Mouse (Mus musculus) left cerebral cortex, adult 2 months (tissue): ENCODE measurements around the gene Elmsan1. TPM values are rescaled to one million over a fixed set of nuclear protein-coding genes. Genes with fewer than 3 reads are reported as not detected.

Source experiments
- DNase-seq, 2 experiments: peaks; one replicate each; pipeline ENCODE4 v3.0.0; 2021 to 2022; ENCODE audit warnings: low spot score in 2 of 2, mixed read lengths in 1 of 2; ENCODE audit errors: extremely low spot score in 1 of 2
- H3K27ac ChIP-seq: fragments of 200-600 bp; 2 replicates; pipeline ENCODE4 v1.8.1; 2022
- H3K4me3 ChIP-seq: fragments of 200-600 bp; 2 replicates; pipeline ENCODE4 v1.8.1; 2022
- CTCF ChIP-seq: fragments of 200-600 bp; IDR thresholded peaks from 2 replicates; pipeline ENCODE4 v1.8.1; 2022; ENCODE audit warnings: antibody characterized with exemption, mild to moderate bottlenecking, moderate library complexity
- intact Hi-C: fragments of 180-260 bp; cut with DNase I; formaldehyde crosslinking; loops from one replicate; pipeline ENCODE4 v1.15.1; 2025
- total RNA-seq, 2 experiments: library from RNA; stranded (reverse); gene quantifications; 2 replicates each; pipeline ENCODE4 v1.2.3; 2021

Elmsan1 gene
- total RNA-seq, 2 experiments from 2014 or later: 16.6 to 22.8 TPM

- no peak overlapping the region for H3K4me3 ChIP-seq
- intact Hi-C loops: no loop called here
- TF ChIP-seq CTCF: no peak
- no peak for DNase-seq
- no peak overlapping the region for H3K27ac ChIP-seq
Observed at GRCm38 (mm10) chr12:84152352-84153190, 66.1 kb downstream of the Elmsan1 start.

GRCm38 (mm10) chr12:84151911-84152310 lies 66.8 kb downstream of the Elmsan1 start:
- intact Hi-C loops: no loop called here
- H3K4me3 ChIP-seq: no peak overlapping the region
- DNase-seq: no peak
- H3K27ac ChIP-seq: no peak overlapping the region
- no peak for TF ChIP-seq CTCF

DNA sequence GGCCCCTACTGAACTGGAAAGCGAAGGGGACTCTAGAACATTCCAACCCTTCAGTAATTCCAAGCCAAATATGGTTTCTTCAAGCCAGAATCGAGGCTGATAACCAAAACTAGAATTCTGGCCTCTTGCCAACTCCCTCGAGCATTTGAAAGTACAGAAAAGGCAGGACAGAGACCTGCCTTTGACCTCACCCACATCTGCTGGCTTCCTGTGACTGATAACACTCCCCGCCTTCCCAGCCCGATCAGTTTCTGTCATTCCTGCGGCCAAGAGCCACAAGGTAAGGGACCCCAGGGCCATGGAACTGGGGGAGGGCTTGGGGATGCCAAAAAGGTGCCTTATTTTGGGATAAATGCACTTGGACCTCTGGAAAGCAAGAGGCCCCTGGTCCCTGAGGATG lies 67.7 kb downstream of the Elmsan1 start:
- H3K4me3 ChIP-seq: no peak overlapping the region
- no peak overlapping the region for H3K27ac ChIP-seq
- no peak for DNase-seq
- intact Hi-C loops: no loop called here
- no peak for TF ChIP-seq CTCF

DNA sequence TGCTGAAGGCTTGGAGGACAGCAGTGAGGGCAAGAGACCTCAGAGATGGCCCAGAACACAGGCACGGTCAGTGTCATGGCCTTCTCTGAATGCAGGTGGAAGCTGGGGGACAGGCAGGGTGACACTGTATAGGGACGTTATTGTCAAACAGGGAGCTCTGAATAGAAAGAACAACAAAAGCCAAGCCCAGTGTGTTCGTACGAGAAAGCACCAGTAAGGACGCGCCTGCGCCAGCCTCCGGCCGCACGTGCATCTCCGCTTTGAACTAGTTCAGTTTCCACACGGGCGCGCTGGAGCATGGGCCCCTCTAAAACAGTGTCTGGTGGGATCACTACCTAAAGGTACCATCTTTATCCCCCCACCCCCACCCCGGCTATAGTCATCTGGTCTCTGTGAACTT lies 68.7 kb downstream of the Elmsan1 start:
- no peak for TF ChIP-seq CTCF
- H3K27ac ChIP-seq: peak overlapping the region; percentile 32; the same call in 1 of the 2 replicates
- intact Hi-C loops: no loop called here

DNA sequence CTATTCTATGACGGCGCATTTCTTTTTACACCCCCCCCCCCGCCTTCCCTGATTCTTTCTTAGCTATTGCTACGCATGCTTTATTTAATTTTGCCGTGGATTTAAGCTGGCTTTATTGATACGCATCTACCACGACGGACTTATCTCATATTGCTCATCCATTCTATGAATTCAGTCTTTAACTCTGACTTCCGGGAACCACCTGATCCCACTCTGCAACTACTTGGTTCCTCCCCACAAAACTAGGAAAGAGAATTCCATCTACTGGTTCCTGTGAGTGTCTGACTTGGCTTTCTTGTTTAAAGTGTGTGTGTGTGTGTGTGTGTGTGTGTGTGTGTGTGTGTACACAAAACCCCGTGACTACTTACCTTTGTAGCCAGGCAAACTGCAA lies 70.1 kb downstream of the Elmsan1 start:
- DNase-seq: no peak
- Histone ChIP-seq H3K27ac (peak overlapping the region; percentile 63), H3K4me3 (peak overlapping the region; percentile 73)
- intact Hi-C loops: no loop called here
- TF ChIP-seq CTCF: no peak

More for the DNA sequence above, 68.7 kb downstream of the Elmsan1 start:
- DNase-seq: no peak
- H3K4me3 ChIP-seq: no peak overlapping the region

GRCm38 (mm10) chr12:84147954-84148621 lies 70.6 kb downstream of the Elmsan1 start, which contains the start of gene Pnma1:
Gene Pnma1 (minus strand): TSS chr12:84148489.
- H3K4me3 ChIP-seq: peak within 1 kb of the TSS; percentile 73
- TF ChIP-seq CTCF: peak; percentile 50
- peak; percentile 79 to 83 for DNase-seq
- H3K27ac ChIP-seq: peak within 1 kb of the TSS; percentile 63
- intact Hi-C loops: no loop called here

GRCm38 (mm10) chr12:84142281-84143050 lies 76.2 kb downstream of the Elmsan1 start:
- TF ChIP-seq CTCF: no peak
- Histone ChIP-seq H3K27ac (no peak overlapping the region), H3K4me3 (no peak overlapping the region)
- DNase-seq: no peak
- intact Hi-C loops: no loop called here

- DNase-seq: no peak
- no peak overlapping the region for H3K27ac ChIP-seq
- H3K4me3 ChIP-seq: no peak overlapping the region
- intact Hi-C loops: no loop called here
- no peak for TF ChIP-seq CTCF
Observed at GRCm38 (mm10) chr12:84141271-84141670, 77.4 kb downstream of the Elmsan1 start.

DNA sequence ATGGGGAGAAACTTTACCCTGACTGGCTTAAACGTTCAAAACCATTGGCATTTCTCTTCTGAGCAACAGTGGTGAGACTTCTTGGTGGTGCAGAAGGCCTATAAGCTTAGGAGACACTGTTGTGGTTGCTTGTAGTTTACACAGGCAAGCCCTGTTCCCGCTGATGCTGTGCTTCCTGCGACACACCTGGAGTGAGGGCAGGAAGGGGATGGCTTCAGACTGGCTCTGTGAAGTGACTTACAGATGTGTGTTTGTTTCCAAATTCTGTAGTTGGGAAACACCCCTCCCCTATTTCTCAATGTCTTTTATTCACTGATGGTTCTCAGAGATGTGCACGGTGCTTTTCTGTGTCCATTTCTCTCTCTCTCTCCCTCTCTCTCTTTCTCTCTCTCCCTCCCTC lies 78.5 kb downstream of the Elmsan1 start:
- DNase-seq: no peak
- intact Hi-C loops: no loop called here
- Histone ChIP-seq H3K4me3 (no peak overlapping the region), H3K27ac (no peak overlapping the region)
- no peak for TF ChIP-seq CTCF

GRCm38 (mm10) chr12:84137131-84137530 lies 81.5 kb downstream of the Elmsan1 start:
- no peak for DNase-seq
- Histone ChIP-seq H3K27ac (no peak overlapping the region), H3K4me3 (no peak overlapping the region)
- TF ChIP-seq CTCF: no peak
- intact Hi-C loops: no loop called here

DNA sequence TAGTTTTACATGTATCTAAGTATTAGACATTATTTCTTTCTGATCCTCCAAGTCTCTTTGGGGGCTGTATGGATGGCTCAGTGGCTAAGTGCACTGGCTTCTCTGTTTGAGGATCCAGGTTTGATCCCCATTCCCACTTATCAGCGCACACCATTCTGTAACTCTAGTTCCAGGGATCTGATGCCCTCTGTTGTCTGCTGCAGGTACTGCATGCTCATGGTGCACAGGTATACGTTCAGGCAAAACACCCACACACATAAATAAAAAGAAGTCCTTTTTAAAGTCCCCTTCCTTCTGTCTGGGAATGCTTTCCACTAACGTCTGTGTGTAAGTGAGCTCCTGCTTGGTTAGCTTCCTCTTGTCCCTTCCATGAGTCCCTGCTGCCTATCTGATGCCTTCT lies 86.4 kb downstream of the Elmsan1 start:
- Histone ChIP-seq H3K4me3 (no peak overlapping the region), H3K27ac (no peak overlapping the region)
- TF ChIP-seq CTCF: peak; percentile 57
- no peak for DNase-seq
- intact Hi-C loops: no loop called here

GRCm38 (mm10) chr12:84129931-84130330 lies 88.8 kb downstream of the Elmsan1 start:
- intact Hi-C loops: no loop called here

More at GRCm38 (mm10) chr12:84129931-84130330, 88.8 kb downstream of the Elmsan1 start:
- TF ChIP-seq CTCF: no peak
- H3K27ac ChIP-seq: no peak overlapping the region
- no peak overlapping the region for H3K4me3 ChIP-seq
- DNase-seq: no peak
